Mouse (Mus musculus): ENCODE measurements around the gene Olfr569.

DNA sequence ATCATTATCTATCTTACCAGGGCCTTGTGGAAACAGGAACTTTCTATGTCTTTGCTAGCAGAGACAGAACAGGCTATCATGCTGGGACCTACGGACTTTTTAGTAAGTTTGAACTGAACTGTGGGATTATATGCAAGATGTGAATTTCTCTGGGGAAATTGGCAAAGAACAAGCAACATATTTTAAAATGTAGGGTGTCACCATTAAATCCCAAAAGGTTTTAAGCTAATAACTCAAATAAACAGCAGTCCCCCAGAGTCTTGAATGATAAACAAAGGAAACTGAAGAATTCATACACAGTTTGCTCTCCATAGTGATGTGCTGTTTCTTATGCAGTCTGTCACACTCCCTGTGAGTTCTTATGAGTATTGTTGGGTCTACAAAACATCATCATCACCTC is 32.0 kb downstream of the Olfr569 start, which contains the start of gene Olfr566:
- TF ChIP-seq CTCF (IDR thresholded peaks at IDR 0.05; ENCODE audit: extremely low read depth, insufficient read depth, low read length) (no peak), POLR2A (IDR thresholded peaks at IDR 0.05; ENCODE audit: extremely low read depth, insufficient read depth, low read length) (no peak)
